Mouse (Mus musculus): ENCODE measurements around the gene Sgsm3.

GRCm38 (mm10) chr15:81034119-81034518 lies 56.6 kb downstream of the Sgsm3 start:
- TF ChIP-seq EP300 (IDR thresholded peaks at IDR 0.05; ENCODE audit: low read depth) = no peak
- no peak for TF ChIP-seq CTCF (IDR thresholded peaks at IDR 0.05; ENCODE audit: low read depth)

Data from liver, embryonic 14.5 days (tissue).